Mouse (Mus musculus): ENCODE data around the gene Ebi3.

The Ebi3 gene

GRCm38 (mm10) chr17:55952447-55953027 is at the start of gene Ebi3:
Gene Ebi3, plus strand, starts transcription at chr17:55952640.
- DNase-seq (ENCODE audit: low spot score) = no peak

- no peak for DNase-seq (ENCODE audit: low spot score)
These were observed 49.4 kb upstream of the Ebi3 start for GRCm38 (mm10) chr17:55903087-55903486.

- DNase-seq (ENCODE audit: low spot score) = no peak
These were observed 48.8 kb upstream of the Ebi3 start for GRCm38 (mm10) chr17:55903687-55904086.

GRCm38 (mm10) chr17:55904131-55904530 is 48.3 kb upstream of the Ebi3 start:
- DNase-seq (ENCODE audit: low spot score) = no peak

GRCm38 (mm10) chr17:55906669-55907068 is 45.8 kb upstream of the Ebi3 start:
- no peak for DNase-seq (ENCODE audit: low spot score)

GRCm38 (mm10) chr17:55931553-55932502 is 20.6 kb upstream of the Ebi3 start:
- DNase-seq (ENCODE audit: low spot score) = peak; percentile 59

- no peak for DNase-seq (ENCODE audit: low spot score)
These were observed 19.8 kb upstream of the Ebi3 start for GRCm38 (mm10) chr17:55932635-55933034.

GRCm38 (mm10) chr17:55933191-55933590 is 19.2 kb upstream of the Ebi3 start:
- DNase-seq (ENCODE audit: low spot score) = no peak

GRCm38 (mm10) chr17:55944387-55944865 is 8.0 kb upstream of the Ebi3 start:
- DNase-seq (ENCODE audit: low spot score) = peak; percentile 73

- DNase-seq (ENCODE audit: low spot score) = peak; percentile 94
These were observed 7.4 kb upstream of the Ebi3 start for GRCm38 (mm10) chr17:55944866-55945682.

- DNase-seq (ENCODE audit: low spot score) = no peak
These were observed 6.7 kb upstream of the Ebi3 start for GRCm38 (mm10) chr17:55945696-55946095.

- no peak for DNase-seq (ENCODE audit: low spot score)
These were observed 3.8 kb upstream of the Ebi3 start for GRCm38 (mm10) chr17:55948647-55949046.

GRCm38 (mm10) chr17:55949400-55949799 is 3.0 kb upstream of the Ebi3 start, which contains the start of gene Zfp119b:
Gene Zfp119b, minus strand, starts transcription at chr17:55949500.
- DNase-seq (ENCODE audit: low spot score) = no peak

- DNase-seq (ENCODE audit: low spot score) = no peak
These were observed 1.8 kb upstream of the Ebi3 start for GRCm38 (mm10) chr17:55950601-55951000.

GRCm38 (mm10) chr17:55952041-55952440 is 399 bp upstream of the Ebi3 start:
- DNase-seq (ENCODE audit: low spot score) = no peak

- no peak for DNase-seq (ENCODE audit: low spot score)
These were observed 1.3 kb downstream of the Ebi3 start for GRCm38 (mm10) chr17:55953751-55954150.

GRCm38 (mm10) chr17:55954229-55954628 is 1.8 kb downstream of the Ebi3 start:
- peak; percentile 2 for DNase-seq (ENCODE audit: low spot score)

- DNase-seq (ENCODE audit: low spot score) = peak; percentile 90
These were observed 3.7 kb downstream of the Ebi3 start for GRCm38 (mm10) chr17:55956129-55956528.

GRCm38 (mm10) chr17:55956591-55956990 is 4.2 kb downstream of the Ebi3 start:
- peak; percentile 2 for DNase-seq (ENCODE audit: low spot score)

GRCm38 (mm10) chr17:55957168-55957567 is 4.7 kb downstream of the Ebi3 start:
- peak; percentile 80 for DNase-seq (ENCODE audit: low spot score)

- DNase-seq (ENCODE audit: low spot score) = peak; percentile 2
These were observed 5.5 kb downstream of the Ebi3 start for GRCm38 (mm10) chr17:55957726-55958583.

Data from urinary bladder, postnatal 14 days (tissue).